Mouse (Mus musculus) lung, postnatal 0 days (tissue): ENCODE results near the gene Lats2.

Experiments used
- CTCF ChIP-seq: IDR thresholded peaks from 2 replicates; pipeline ENCODE4 v1.5.1; 2016; ENCODE audit warnings: antibody characterized with exemption, mild to moderate bottlenecking
- EP300 ChIP-seq: IDR thresholded peaks from 2 replicates; pipeline ENCODE4 v1.6.1; 2016; ENCODE audit warnings: antibody characterized with exemption, mild to moderate bottlenecking, control low read depth

- TF ChIP-seq CTCF (no peak), EP300 (no peak)
These were observed 71.5 kb downstream of the Lats2 start for GRCm38 (mm10) chr14:57686647-57687046.
